ENCODE assay signal across 12 mouse cellular contexts in the genomic region with DNA sequence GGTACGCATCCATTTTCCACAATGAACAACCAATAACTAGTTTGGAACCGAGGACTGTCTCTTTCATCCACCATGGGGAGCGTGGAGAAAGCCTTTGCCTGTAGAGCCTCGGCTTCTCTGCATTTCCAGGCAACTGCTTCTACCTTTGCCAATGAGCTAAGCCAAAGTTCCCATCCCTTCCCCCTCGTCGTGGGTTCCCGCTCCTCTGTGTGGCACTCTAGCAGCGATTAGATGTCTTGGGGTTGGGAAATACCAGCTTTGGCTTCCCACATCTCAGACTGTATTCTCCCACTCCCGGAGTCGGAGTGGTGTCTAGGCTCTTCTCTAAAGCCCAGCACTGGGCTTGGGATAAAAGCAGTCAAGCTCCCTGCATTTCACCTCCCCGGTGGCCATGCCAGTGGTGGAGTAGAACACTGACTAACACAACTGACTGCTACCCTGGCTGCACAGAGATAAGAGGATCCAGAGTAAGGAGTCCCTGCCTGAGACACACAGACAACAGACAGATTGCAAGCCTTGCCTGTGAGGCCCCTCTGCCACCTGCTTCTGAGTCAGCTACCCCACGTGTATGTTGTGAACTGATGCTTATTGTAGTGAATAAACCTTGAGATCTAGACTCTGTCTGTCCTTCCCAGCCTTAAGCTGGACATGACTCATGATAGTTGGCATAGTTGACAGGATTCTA.
DNase-seq lines count a peak whose midpoint lies in the region; ATAC-seq and TF ChIP-seq lines count a peak whose summit lies in the region.
"Had no signal": no experiment of that assay in that cellular context is flagged by ENCODE, and none has a peak within 500 bp of the region (broad histone marks: within the 10 kb centered on the region; RNA-seq: fewer than 3 reads in every experiment).

No protein-coding gene starts in this region.

- no peaks in the 10 kb centered on the region for H3K9me3 ChIP-seq in heart, embryonic 12.5 days (replicated peaks)
- H3K9me3 ChIP-seq in G1E (replicated peaks) = no peaks in the 10 kb centered on the region
- H3K9me3 ChIP-seq in megakaryocyte, embryonic 14.5 days = no peaks in the 10 kb centered on the region
- no peaks in the 10 kb centered on the region for H3K9me3 ChIP-seq in forebrain, embryonic 11.5 days (ENCODE audit: control insufficient read depth, low read length)
- H3K9me3 ChIP-seq: hindbrain, embryonic 15.5 days; limb, embryonic 13.5 days had no signal

- H3K4me3 ChIP-seq in heart, embryonic 12.5 days = no peak overlapping the region
- peak overlapping the region; percentile 59; the same call in 1 of the 2 replicates for H3K4me3 ChIP-seq in G1E (ENCODE audit: low read depth, low read length)
- peak overlapping the region; percentile 64 for H3K4me3 ChIP-seq in megakaryocyte, embryonic 14.5 days (replicated peaks)
- H3K4me3 ChIP-seq in forebrain, embryonic 11.5 days (ENCODE audit: low read depth, low read length) = no peak overlapping the region
- H3K4me3 ChIP-seq: hindbrain, embryonic 15.5 days; limb, embryonic 13.5 days had no signal

- DNase-seq in heart, postnatal 14 days = no peak
- DNase-seq in G1E (ENCODE audit: low spot score) = peak; percentile 65
- peak; percentile 88 for DNase-seq in c-Kit-positive CD71-positive TER-119-positive erythroid progenitor cells, embryonic 14.5 days (ENCODE audit: low spot score)
- no peak for DNase-seq in forebrain, embryonic 11.5 days (ENCODE audit: low spot score)
- no peak for DNase-seq in cerebellum, adult 18-20 months
- no peak for DNase-seq in layer of hippocampus, adult 18-20 months (ENCODE audit: low spot score in 2 of 2)
- DNase-seq: thymus, adult 2 months had no signal

- no peaks in the 10 kb centered on the region for H3K27me3 ChIP-seq in heart, embryonic 12.5 days (replicated peaks)
- H3K27me3 ChIP-seq in G1E (ENCODE audit: insufficient read depth, low read length) = no peaks in the 10 kb centered on the region
- H3K27me3 ChIP-seq in megakaryocyte, embryonic 14.5 days (replicated peaks) = no peaks in the 10 kb centered on the region
- no peaks in the 10 kb centered on the region for H3K27me3 ChIP-seq in forebrain, embryonic 11.5 days (ENCODE audit: control insufficient read depth, insufficient read depth, low read length)
- H3K27me3 ChIP-seq: hindbrain, embryonic 15.5 days; limb, embryonic 13.5 days had no signal

- ATAC-seq in heart, embryonic 12.5 days (ENCODE audit: insufficient number of reproducible peaks, low FRiP score) = peak; percentile 88
- ATAC-seq in G1E (ENCODE audit: extremely low read depth, insufficient number of reproducible peaks, low FRiP score, poor library complexity, severe bottlenecking) = peak; percentile 74
- ATAC-seq in forebrain, embryonic 11.5 days (replicated peaks; ENCODE audit: low FRiP score) = no peak
- ATAC-seq: activated CD4-positive, CD25-positive, alpha-beta regulatory T cell, adult 4 months had no signal

- peak overlapping the region; percentile 90 for H3K27ac ChIP-seq in heart, embryonic 12.5 days (ENCODE audit: poor library complexity, severe bottlenecking)
- H3K27ac ChIP-seq in forebrain, embryonic 11.5 days (ENCODE audit: low read depth, low read length) = no peak overlapping the region
- H3K27ac ChIP-seq: hindbrain, embryonic 15.5 days; limb, embryonic 13.5 days had no signal

- no peak for TF ChIP-seq CTCF in G1E (IDR thresholded peaks at IDR 0.05; ENCODE audit: low read depth, low read length)

- WGBS in heart, embryonic 12.5 days = 69% methylated on average over 12 of the region's 12 CpGs
- 86% methylated on average over 12 of the region's 12 CpGs for WGBS in forebrain, embryonic 11.5 days

- peaks cover 33% of the 10 kb centered on the region for H3K4me1 ChIP-seq in heart, embryonic 12.5 days (replicated peaks)
- peaks cover 38% of the 10 kb centered on the region for H3K4me1 ChIP-seq in G1E (ENCODE audit: insufficient read depth, low read depth, low read length)
- peaks cover 71% of the 10 kb centered on the region for H3K4me1 ChIP-seq in megakaryocyte, embryonic 14.5 days
- no peaks in the 10 kb centered on the region for H3K4me1 ChIP-seq in forebrain, embryonic 11.5 days (replicated peaks; ENCODE audit: control insufficient read depth, insufficient read depth, low read length)
- H3K4me1 ChIP-seq: limb, embryonic 13.5 days had no signal

- 0 out of 2 replicates have a peak overlapping the region, but pooled peaks have one; percentile 37 for H3K9ac ChIP-seq in heart, embryonic 12.5 days
- no peak overlapping the region for H3K9ac ChIP-seq in forebrain, embryonic 11.5 days (ENCODE audit: low read length)
- H3K9ac ChIP-seq: hindbrain, embryonic 15.5 days; limb, embryonic 13.5 days had no signal

- H3K36me3 ChIP-seq in heart, embryonic 12.5 days = no peaks in the 10 kb centered on the region
- no peaks in the 10 kb centered on the region for H3K36me3 ChIP-seq in G1E (replicated peaks)
- H3K36me3 ChIP-seq in megakaryocyte, embryonic 14.5 days (replicated peaks; ENCODE audit: low read length) = no peaks in the 10 kb centered on the region
- no peaks in the 10 kb centered on the region for H3K36me3 ChIP-seq in forebrain, embryonic 11.5 days (ENCODE audit: control insufficient read depth, insufficient read depth, low read length)
- H3K36me3 ChIP-seq: hindbrain, embryonic 15.5 days; limb, embryonic 13.5 days had no signal

- peak overlapping the region; percentile 53 for H3K4me2 ChIP-seq in heart, embryonic 12.5 days
- no peak overlapping the region for H3K4me2 ChIP-seq in forebrain, embryonic 11.5 days (ENCODE audit: low read depth, low read length, severe bottlenecking)
- H3K4me2 ChIP-seq: hindbrain, embryonic 15.5 days; limb, embryonic 13.5 days had no signal

- intact Hi-C loops in heart, postnatal 14 days (cut with DNase I) = no loop called here

Comparison
In these comparisons a context has a peak if more than half of its experiments do, and no peak if none do; other contexts are left out.
1. H3K4me3 ChIP-seq: peak in G1E (single experiment) and megakaryocyte, embryonic 14.5 days (single experiment); none in heart, embryonic 12.5 days (single experiment) and forebrain, embryonic 11.5 days (single experiment).
2. DNase-seq: peak in G1E (single experiment) and c-Kit-positive CD71-positive TER-119-positive erythroid progenitor cells, embryonic 14.5 days (single experiment); none in heart, postnatal 14 days (0 of 2), forebrain, embryonic 11.5 days (single experiment), cerebellum, adult 18-20 months (0 of 2) and layer of hippocampus, adult 18-20 months (0 of 2).